Mouse (Mus musculus): ENCODE measurements around the gene Pla2g3.

DNA sequence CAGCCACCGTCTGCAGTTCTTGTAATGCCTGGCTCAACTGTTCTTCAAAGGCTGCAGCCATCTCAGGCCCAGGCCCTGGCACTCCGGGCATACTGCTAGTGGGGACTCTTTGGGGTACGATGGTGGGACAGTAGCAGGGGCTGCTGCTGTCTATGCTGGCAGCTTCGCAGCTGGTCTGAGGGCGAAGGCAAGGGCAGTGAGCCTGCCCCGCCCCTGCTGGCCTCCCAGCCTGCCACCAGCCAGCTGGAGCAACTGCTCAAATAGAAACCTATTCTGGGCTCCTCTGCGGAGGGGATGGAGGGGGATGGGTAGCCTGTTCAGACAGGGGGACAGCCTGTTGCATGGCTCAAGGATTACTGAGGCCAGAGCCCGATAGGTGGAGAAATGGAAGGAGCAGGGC, 39.7 kb downstream of the Pla2g3 start:
- no peak for TF ChIP-seq CTCF (IDR thresholded peaks at IDR 0.05; ENCODE audit: low read depth, low read length)
- no peak for TF ChIP-seq POLR2A (IDR thresholded peaks at IDR 0.05; ENCODE audit: borderline replicate concordance, low read depth, low read length)

Measured in bone marrow macrophage, adult 2 months (primary cell).